Mouse (Mus musculus) hindbrain, embryonic 16.5 days (tissue): ENCODE data around the gene Tmbim1. TPM values are rescaled to one million over a fixed set of nuclear protein-coding genes. Genes with fewer than 3 reads are reported as not detected.

Source experiments
- ATAC-seq: fragments of 200-750 bp; cut with Nextera tagmentation; 2 replicates; pipeline ENCODE4 v1.8.0; 2017; ENCODE audit warnings: moderate TSS enrichment, moderate library complexity
- H3K27ac ChIP-seq: fragments of 300-500 bp; sonication (generic); 2 replicates; pipeline ENCODE4 v1.5.1; 2014; ENCODE audit warnings: low read depth, mild to moderate bottlenecking, control low read depth, low read length, moderate library complexity
- H3K27me3 ChIP-seq: fragments of 300-500 bp; sonication (generic); replicated peaks from 2 replicates; pipeline ENCODE4 v1.6.1; 2014; ENCODE audit warnings: low read length; ENCODE audit not compliant: control insufficient read depth, insufficient read depth
- H3K36me3 ChIP-seq: fragments of 300-500 bp; sonication (generic); 2 replicates; pipeline ENCODE4 v1.6.1; 2014; ENCODE audit warnings: mild to moderate bottlenecking, low read length, moderate library complexity, mixed read lengths; ENCODE audit not compliant: control insufficient read depth, insufficient read depth
- H3K4me1 ChIP-seq: fragments of 300-500 bp; sonication (generic); 2 replicates; pipeline ENCODE4 v1.6.1; 2014; ENCODE audit warnings: low read depth, low read length; ENCODE audit not compliant: control insufficient read depth, insufficient read depth
- H3K4me2 ChIP-seq: fragments of 300-500 bp; sonication (generic); 2 replicates; pipeline ENCODE4 v1.6.1; 2014; ENCODE audit warnings: mild to moderate bottlenecking, low read length, control low read depth, moderate library complexity
- H3K4me3 ChIP-seq: fragments of 300-500 bp; sonication (generic); 2 replicates; pipeline ENCODE4 v1.5.1; 2014; ENCODE audit warnings: mild to moderate bottlenecking, low read length, control low read depth, moderate library complexity
- H3K9ac ChIP-seq: fragments of 300-500 bp; sonication (generic); 2 replicates; pipeline ENCODE4 v1.6.1; 2014; ENCODE audit warnings: low read depth, mild to moderate bottlenecking, control low read depth, low read length, moderate library complexity
- H3K9me3 ChIP-seq: fragments of 300-500 bp; sonication (generic); 2 replicates; pipeline ENCODE4 v1.6.1; 2014; ENCODE audit warnings: mild to moderate bottlenecking, low read length, moderate library complexity; ENCODE audit not compliant: control insufficient read depth
- WGBS: fragments of 180-500 bp; shearing (Covaris S2); extraction: QIAGEN DNeasy Blood & Tissue Kit; methylation state at CpG from one replicate; pipeline ENCODE4 v1.1.7; 2014; 5-methylcytosine and 5-hydroxymethylcytosine counted together
- polyA plus RNA-seq: library from polyadenylated mRNA; unstranded; fragments of >200 nt; fragmentation: Nextera tagmentation; extraction: Ambion mirVana; gene quantifications from 2 replicates; pipeline ENCODE4 v1.2.1, GENCODE M21; 2015

Tmbim1 gene
- polyA plus RNA-seq, 1 experiment from 2014 or later = 11.7 TPM

- WGBS = under 1% methylated on average over 56 of the region's 56 CpGs
- Histone ChIP-seq H3K4me2 (peak within 1 kb of the TSS; percentile 90), H3K4me3 (peak within 1 kb of the TSS; percentile 86), H3K27me3 (no peaks in the 10 kb centered on the region), H3K27ac (peak within 1 kb of the TSS; percentile 84), H3K9me3 (no peaks in the 10 kb centered on the region), H3K4me1 (peaks cover 21% of the 10 kb centered on the region), H3K9ac (peak within 1 kb of the TSS; percentile 84), H3K36me3 (peaks cover 23% of the 10 kb centered on the region)
- peak; percentile 97 for ATAC-seq
Observed at GRCm38 (mm10) chr1:74284543-74285160, 20.8 kb downstream of the Tmbim1 start, which contains the start of the genes Aamp and Pnkd. Gene Aamp, minus strand, starts transcription at chr1:74284738. Gene Pnkd, plus strand, starts transcription at chr1:74284930.

- H3K4me1 ChIP-seq = peaks cover 21% of the 10 kb centered on the region
- ATAC-seq = peak; percentile 43
- peaks cover 23% of the 10 kb centered on the region for H3K36me3 ChIP-seq
- H3K4me2 ChIP-seq = peak overlapping the region; percentile 90
- no peaks in the 10 kb centered on the region for H3K27me3 ChIP-seq
- H3K4me3 ChIP-seq = peak overlapping the region; percentile 86
- no peaks in the 10 kb centered on the region for H3K9me3 ChIP-seq
- 16% methylated on average over 15 of the region's 15 CpGs for WGBS
- peak overlapping the region; percentile 84 for H3K9ac ChIP-seq
- H3K27ac ChIP-seq = peak overlapping the region; percentile 84
Observed at GRCm38 (mm10) chr1:74283686-74284463, 21.5 kb downstream of the Tmbim1 start.

GRCm38 (mm10) chr1:74282896-74283625, 22.4 kb downstream of the Tmbim1 start:
- Histone ChIP-seq H3K9me3 (no peaks in the 10 kb centered on the region), H3K4me3 (no peak overlapping the region), H3K27me3 (no peaks in the 10 kb centered on the region), H3K4me2 (peak overlapping the region; percentile 90), H3K9ac (no peak overlapping the region), H3K27ac (no peak overlapping the region), H3K4me1 (peaks cover 21% of the 10 kb centered on the region), H3K36me3 (peaks cover 23% of the 10 kb centered on the region)
- 83% methylated on average over 10 of the region's 10 CpGs for WGBS
- no peak for ATAC-seq

- Histone ChIP-seq H3K27ac (no peak overlapping the region), H3K9me3 (no peaks in the 10 kb centered on the region), H3K9ac (no peak overlapping the region), H3K4me1 (peaks cover 21% of the 10 kb centered on the region), H3K36me3 (peaks cover 23% of the 10 kb centered on the region), H3K4me2 (no peak overlapping the region), H3K4me3 (no peak overlapping the region), H3K27me3 (no peaks in the 10 kb centered on the region)
- 97% methylated on average over 8 of the region's 8 CpGs for WGBS
- ATAC-seq = no peak
Observed at GRCm38 (mm10) chr1:74281886-74282285, 23.5 kb downstream of the Tmbim1 start.

GRCm38 (mm10) chr1:74281372-74281771, 24.1 kb downstream of the Tmbim1 start:
- WGBS = 93% methylated on average over 2 of the region's 2 CpGs
- Histone ChIP-seq H3K9me3 (no peaks in the 10 kb centered on the region), H3K27ac (no peak overlapping the region), H3K4me2 (no peak overlapping the region), H3K9ac (no peak overlapping the region), H3K27me3 (no peaks in the 10 kb centered on the region), H3K4me1 (peaks cover 21% of the 10 kb centered on the region), H3K36me3 (peaks cover 23% of the 10 kb centered on the region), H3K4me3 (no peak overlapping the region)
- no peak for ATAC-seq

- H3K4me2 ChIP-seq = no peak overlapping the region
- H3K9ac ChIP-seq = no peak overlapping the region
- H3K36me3 ChIP-seq = peaks cover 23% of the 10 kb centered on the region
- no peaks in the 10 kb centered on the region for H3K27me3 ChIP-seq
- H3K4me1 ChIP-seq = peaks cover 18% of the 10 kb centered on the region
- 95% methylated on average over 14 of the region's 14 CpGs for WGBS
- no peaks in the 10 kb centered on the region for H3K9me3 ChIP-seq
- H3K4me3 ChIP-seq = no peak overlapping the region
- ATAC-seq = no peak
- H3K27ac ChIP-seq = no peak overlapping the region
Observed at GRCm38 (mm10) chr1:74280591-74281325, 24.7 kb downstream of the Tmbim1 start.

- Histone ChIP-seq H3K4me1 (peaks cover 15% of the 10 kb centered on the region), H3K9ac (no peak overlapping the region), H3K4me3 (no peak overlapping the region), H3K9me3 (no peaks in the 10 kb centered on the region), H3K27ac (no peak overlapping the region), H3K27me3 (no peaks in the 10 kb centered on the region), H3K4me2 (no peak overlapping the region), H3K36me3 (peaks cover 23% of the 10 kb centered on the region)
- 87% methylated on average over 11 of the region's 11 CpGs for WGBS
- no peak for ATAC-seq
Observed at GRCm38 (mm10) chr1:74278988-74279387, 26.4 kb downstream of the Tmbim1 start.

- H3K4me1 ChIP-seq = peaks cover 11% of the 10 kb centered on the region
- peaks cover 23% of the 10 kb centered on the region for H3K36me3 ChIP-seq
- no peak within 1 kb of the TSS for H3K4me2 ChIP-seq
- no peak within 1 kb of the TSS for H3K4me3 ChIP-seq
- H3K27ac ChIP-seq = no peak within 1 kb of the TSS
- no peak within 1 kb of the TSS for H3K9ac ChIP-seq
- no peaks in the 10 kb centered on the region for H3K27me3 ChIP-seq
- 91% methylated on average over 10 of the region's 10 CpGs for WGBS
- H3K9me3 ChIP-seq = no peaks in the 10 kb centered on the region
- no peak for ATAC-seq
Observed at GRCm38 (mm10) chr1:74278538-74278937, 26.9 kb downstream of the Tmbim1 start, which contains the start of gene Gpbar1. Gene Gpbar1, plus strand, starts transcription at chr1:74278550.
